Mouse (Mus musculus) thymus, adult 2 months (tissue): ENCODE results near the gene Tcte1.

Experiments
- CTCF ChIP-seq: fragments of 200-500 bp; IDR thresholded peaks from 2 replicates; pipeline ENCODE4 v1.5.1; 2012; ENCODE audit warnings: mild to moderate bottlenecking, control low read depth, low read length, moderate library complexity, borderline replicate concordance; ENCODE audit not compliant: control insufficient read depth, poor library complexity, insufficient read depth; ENCODE audit errors: extremely low read depth
- POLR2A ChIP-seq: fragments of 200-500 bp; IDR thresholded peaks from 2 replicates; pipeline ENCODE4 v1.6.1; 2012; ENCODE audit warnings: mild to moderate bottlenecking, low read length, control low read depth, moderate library complexity; ENCODE audit not compliant: control insufficient read depth, poor library complexity, insufficient read depth; ENCODE audit errors: extremely low read depth

DNA sequence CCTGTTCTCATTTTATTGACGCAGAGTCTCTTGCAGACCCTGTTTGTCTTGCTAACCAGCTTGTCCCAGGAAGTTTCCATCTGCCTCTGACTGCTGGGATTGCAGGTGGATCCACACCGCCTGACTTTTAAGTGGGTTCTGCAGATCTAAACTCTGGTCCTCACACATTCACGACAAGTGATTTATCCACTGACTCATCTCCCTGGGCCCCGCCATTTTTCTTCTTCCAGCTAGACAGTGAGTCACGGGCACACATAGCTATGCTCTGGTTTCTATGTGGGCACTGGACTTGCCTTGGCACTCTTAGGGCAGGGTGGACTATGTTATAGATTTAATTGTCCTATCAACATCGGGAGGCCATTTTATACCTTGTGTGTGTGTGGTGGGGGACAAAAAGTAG, 33.5 kb upstream of the Tcte1 start:
- TF ChIP-seq CTCF (no peak), POLR2A (no peak)
